Mouse (Mus musculus) urinary bladder, postnatal 14 days (tissue): ENCODE data around the gene Cd180.
"Not testable (repeated sequence)": the region's sequence is repeated elsewhere in the genome, so short reads cannot be mapped to it uniquely, and the experiment has no call there.

ENCODE experiments used
- DNase-seq: peaks from one replicate; pipeline ENCODE4 v3.0.0; 2021; ENCODE audit warnings: low spot score

Cd180 gene

DNA sequence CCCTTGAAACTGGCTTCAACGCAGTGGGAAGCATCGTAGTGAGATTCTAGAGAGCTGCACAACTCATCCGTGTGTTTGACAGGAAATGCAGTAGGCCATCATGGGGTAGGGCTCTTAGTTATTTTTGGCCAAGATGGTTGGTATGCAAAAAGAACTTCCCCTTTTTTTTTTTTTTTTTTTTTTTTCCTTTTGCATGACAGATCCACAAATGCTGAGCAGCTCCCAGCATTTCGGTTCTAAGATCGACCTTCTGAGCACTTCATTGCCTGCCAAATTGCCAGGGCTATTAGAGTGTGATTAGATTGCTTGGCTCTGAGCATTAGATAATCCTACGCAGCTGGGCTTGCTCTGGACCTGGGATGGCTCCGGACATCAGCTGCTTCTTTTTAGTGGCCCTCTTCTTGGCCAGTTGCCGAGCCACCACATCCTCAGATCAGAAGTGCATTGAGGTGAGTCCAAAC lies at the start of gene Cd180:
TSS of gene Cd180 (plus strand) at position 218 of the 461 bp plus-strand sequence.
- DNase-seq, result no peak

- DNase-seq, result no peak
These were observed 49.0 kb upstream of the Cd180 start for GRCm38 (mm10) chr13:102644344-102644743.

GRCm38 (mm10) chr13:102644789-102645551 lies 48.4 kb upstream of the Cd180 start:
- peak; percentile 73 for DNase-seq

DNA sequence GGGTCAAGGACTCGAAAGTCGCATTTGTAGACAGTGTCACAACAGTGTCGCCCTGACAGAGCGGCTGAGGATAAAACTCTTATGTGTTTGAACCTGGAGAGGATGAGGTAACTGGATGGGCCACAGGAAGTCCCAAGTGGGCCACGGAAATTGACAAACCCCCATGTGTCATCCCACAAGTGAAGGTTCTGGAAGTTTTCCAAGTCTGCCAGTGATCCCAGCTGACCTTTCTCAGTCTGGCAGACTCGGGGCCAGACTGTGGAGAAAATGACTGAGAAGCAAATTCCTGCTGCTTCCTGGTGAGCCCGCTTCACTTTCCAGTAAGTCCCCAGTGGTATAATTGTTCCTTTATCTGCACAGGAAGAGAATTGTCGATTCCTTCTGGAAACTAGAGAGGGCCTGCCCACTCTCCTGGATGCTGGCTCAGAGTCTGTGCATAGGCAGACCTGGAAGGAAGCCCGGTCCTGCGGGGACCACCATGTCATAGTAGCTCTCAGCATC lies 47.0 kb upstream of the Cd180 start:
- DNase-seq, result no peak

GRCm38 (mm10) chr13:102647511-102647910 lies 45.8 kb upstream of the Cd180 start:
- DNase-seq, result no peak

DNA sequence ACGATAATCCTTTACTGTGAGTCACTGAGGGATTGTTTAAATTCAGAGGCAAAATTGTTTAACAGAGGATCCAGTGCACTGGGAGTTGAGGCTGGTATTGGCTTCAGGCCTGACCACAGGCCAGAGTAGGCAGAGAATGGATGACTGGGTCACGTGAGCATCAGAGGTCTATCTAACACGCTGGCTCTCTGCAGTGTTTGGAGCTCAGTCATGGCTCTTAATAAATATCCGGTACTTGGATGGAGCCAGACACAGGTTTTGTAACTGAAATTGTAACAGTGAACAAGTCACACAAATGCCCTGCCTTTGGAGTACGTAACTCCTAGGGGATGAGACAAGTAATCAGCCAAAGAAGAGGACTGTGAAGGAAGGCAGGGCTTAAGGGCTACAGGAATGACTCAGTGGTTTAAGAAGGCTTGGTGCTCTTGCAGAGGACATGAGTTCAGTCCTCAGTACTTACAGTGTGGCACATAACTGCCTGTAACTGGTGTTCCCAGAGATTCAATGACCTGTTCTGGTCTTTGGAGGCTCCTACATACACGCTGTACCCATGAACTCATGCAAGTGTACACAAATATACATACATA lies 41.0 kb upstream of the Cd180 start:
- no peak for DNase-seq

DNA sequence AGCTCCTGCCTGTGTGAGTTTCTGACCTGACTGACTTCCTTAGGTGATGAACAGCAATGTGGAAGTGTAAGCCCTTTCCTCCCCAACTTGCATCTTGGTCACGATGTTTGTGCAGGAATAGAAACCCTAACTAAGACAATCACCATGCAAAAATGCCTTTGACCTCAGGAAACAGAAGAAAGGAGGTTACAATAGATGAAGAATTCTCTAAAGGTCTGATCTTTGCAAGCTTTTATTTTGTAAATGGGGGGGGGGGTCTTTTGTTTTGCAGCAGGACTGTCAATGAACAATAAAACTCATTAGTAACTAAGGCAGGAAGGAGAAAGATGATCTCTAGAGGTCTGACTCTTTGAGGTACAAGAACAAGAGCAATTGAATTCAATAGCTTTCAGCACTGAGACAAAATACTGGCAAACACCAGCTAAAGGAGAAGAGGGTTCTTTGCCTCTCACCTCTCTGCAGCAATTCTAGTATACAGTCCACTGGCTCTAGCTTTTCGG lies 38.2 kb upstream of the Cd180 start:
- DNase-seq, result no peak

DNA sequence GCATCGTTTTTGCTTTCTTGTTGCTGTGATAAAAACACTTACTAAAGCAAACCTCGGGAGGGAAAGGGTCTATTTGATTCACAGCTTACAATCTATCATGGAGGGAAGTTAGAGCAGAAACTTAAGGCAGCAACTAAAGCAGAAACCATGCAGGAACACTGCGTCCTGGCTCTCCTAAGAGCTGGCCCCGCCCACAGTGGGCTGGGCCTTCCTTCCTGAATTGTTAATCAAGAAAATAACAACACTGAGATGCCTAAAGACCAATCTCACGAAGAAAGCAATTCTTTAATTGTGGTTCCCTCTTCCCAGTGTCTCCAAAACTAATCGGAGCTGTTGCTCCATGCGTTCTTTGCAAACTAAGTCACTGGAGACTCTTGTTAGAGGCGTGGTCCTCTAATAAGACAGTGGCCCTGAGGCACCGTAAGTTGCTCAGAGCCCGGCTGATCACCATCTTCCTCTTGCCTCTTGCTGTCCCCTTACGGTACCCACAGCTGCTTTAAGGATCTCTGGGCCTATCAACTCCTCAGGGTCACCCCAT lies 37.1 kb upstream of the Cd180 start:
- no peak for DNase-seq

GRCm38 (mm10) chr13:102658223-102658839 lies 35.0 kb upstream of the Cd180 start:
- peak; percentile 57 for DNase-seq

DNA sequence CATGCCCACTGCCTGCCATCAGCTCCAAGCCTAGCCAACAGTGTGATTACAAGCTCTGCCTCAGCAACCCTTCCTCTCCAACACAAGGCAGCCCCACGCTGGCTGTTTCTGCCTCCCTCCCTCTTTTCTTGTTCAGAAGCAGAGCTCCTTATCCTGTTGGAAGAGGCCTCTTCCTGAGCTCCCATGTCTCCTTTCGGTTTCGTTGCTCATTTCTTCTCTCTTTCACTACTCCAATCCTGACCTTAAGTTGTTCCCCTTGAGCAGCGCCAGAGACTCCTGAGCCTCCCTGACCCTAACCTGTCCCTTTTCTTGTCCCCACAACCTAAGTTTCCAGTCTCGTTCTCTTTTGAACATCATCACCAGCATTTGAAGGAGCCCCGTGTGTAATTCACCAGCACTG lies 29.3 kb upstream of the Cd180 start:
- no peak for DNase-seq

DNA sequence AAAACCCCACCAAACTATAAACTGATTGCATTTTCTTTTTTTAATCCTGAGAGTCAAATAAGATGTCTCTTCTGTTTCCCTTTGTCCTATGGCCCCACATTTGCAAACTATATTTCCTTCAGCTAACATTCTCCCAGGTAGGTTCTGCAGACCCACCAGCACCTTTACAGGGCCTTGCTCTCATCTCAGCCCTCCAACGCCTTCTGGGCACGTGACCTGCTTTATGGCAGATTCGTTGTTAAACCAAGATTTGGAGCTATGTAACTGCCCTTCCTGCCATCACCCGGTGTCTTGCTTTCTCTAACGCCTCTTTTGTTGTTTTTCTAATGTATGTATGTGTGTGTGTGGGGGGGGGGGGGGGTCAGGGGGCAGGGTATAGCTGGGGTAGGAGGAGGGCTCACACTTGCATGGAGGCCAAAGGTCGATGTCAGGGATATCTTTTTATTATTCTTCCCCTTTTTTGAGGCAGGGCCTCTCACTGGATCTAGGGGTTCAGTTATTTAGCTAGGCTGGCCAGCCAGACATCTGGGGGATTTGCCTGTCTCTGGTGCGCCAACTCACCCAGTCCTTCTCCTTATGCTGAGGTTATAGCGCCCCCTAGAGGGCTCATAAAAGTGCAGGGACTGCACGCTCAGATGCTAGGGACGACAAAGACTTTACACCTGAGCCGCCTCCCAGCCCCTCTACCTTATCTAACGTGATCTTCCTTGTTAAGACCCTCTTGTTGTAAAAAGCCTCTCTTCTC lies 28.3 kb upstream of the Cd180 start:
- DNase-seq, result peak; percentile 33

DNA sequence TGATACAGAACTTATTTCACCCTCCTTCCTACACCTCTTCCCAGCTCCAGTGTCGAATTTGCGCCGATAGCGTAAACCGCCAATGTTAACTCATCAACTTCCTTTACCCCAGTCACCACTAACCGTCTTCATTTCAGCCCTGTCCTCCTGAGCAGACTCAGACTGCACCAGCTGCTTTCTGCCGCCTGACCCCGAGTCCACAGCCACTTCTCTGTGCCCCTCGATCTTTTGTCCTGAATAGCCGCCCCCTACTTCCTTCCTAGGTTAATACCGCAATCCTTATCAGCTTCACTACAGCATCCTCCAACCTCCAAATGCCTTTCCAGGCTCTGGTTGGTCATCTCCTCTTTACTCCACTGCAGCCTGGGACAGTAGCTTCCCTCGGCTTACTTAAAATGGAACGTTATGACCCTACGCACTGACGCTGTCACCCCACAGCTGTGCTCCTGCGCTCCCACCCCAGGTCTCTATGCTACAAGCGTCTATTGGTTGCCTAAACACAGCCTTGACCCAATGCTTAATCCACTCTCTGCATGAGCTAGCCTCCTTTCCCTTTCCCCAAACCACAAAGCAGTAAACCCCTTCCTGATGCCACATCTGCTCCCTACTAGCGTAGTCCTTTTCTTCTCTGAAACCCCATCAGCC lies 27.6 kb upstream of the Cd180 start:
- no peak for DNase-seq

- DNase-seq, result no peak
These were observed 27.1 kb upstream of the Cd180 start for GRCm38 (mm10) chr13:102666233-102666614.

DNA sequence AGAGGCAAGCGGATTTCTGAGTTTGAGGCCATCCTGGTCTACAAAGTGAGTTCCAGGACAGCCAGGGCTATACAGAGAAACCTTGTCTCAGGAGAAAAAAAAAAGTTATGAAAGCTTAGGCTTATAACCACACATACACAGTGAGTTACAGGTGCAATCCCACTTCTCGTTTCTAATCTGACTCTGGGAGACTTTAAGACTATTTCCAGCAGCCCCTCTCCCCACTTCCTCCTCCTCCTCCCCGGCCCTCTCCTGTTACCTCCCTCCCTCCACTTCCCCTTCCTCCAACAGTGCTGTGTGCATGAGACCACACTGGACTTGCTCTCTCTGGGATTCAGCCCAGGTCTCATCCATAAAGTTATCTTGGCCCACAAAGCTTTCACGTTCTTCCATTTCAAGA lies 26.6 kb upstream of the Cd180 start:
- DNase-seq, result no peak

- no peak for DNase-seq
These were observed 26.0 kb upstream of the Cd180 start for GRCm38 (mm10) chr13:102667401-102667800.

GRCm38 (mm10) chr13:102667842-102668241 lies 25.5 kb upstream of the Cd180 start:
- no peak for DNase-seq

DNA sequence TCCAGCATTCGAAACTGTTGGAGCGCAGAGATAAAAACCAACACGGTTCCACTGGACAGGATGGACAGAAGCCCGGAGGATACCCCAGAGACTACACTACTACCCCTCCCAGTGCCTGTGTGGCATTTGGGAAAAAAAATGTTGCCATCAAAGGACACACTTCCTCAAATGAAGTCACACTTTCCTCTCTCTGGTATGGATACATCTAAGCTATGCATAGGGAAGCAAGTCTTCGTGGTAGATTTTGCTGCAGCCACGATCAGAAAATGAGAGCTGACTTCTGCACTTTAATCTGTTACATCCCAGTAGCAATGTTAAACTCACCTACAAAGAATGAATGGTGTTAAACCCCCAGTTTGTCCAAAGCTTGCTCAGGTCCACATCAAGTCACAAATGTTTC lies 24.4 kb upstream of the Cd180 start:
- DNase-seq, result no peak

- no peak for DNase-seq
These were observed 23.7 kb upstream of the Cd180 start for GRCm38 (mm10) chr13:102669522-102670256.

DNA sequence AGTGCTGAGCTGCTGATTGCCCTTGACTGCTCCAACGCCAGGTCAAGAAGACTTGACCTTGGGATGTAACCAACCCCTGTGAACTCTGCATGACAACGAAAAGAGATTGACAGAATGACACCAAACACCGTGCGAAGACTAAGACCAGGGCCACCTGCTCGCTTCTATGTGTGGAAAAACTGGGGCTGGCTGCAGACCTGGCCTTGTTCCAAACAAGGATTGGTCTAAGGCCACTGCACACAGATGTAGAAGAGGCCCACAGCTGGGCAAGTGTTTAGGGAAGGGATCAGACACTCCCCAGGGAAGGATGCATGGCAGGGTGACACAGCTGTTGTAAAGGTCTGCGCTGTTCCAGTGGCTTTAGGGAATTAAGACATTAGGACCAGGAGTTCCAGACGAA lies 22.9 kb upstream of the Cd180 start:
- DNase-seq, result no peak

- DNase-seq, result no peak
These were observed 19.3 kb upstream of the Cd180 start for GRCm38 (mm10) chr13:102674083-102674482.

GRCm38 (mm10) chr13:102677602-102678001 lies 15.8 kb upstream of the Cd180 start:
- DNase-seq, result not testable (repeated sequence)
